Mouse (Mus musculus) kidney, adult 10 weeks (tissue): ENCODE results near the gene Evc. TPM values are rescaled to one million over a fixed set of nuclear protein-coding genes. Genes with fewer than 3 reads are reported as not detected.

ENCODE experiments used
- polyA plus RNA-seq: library from polyadenylated mRNA; stranded (reverse); fragments of 350-450 nt; fragmentation: Illumina TruSeq; extraction: RNeasy Lipid Tissue Mini Kit (QIAGEN cat#74804); gene quantifications from one replicate; pipeline ENCODE4 v1.2.3, GENCODE M21; 2014; ENCODE audit warnings: low read depth, low replicate concordance

The Evc gene
- polyA plus RNA-seq = 13.3 TPM

DNA sequence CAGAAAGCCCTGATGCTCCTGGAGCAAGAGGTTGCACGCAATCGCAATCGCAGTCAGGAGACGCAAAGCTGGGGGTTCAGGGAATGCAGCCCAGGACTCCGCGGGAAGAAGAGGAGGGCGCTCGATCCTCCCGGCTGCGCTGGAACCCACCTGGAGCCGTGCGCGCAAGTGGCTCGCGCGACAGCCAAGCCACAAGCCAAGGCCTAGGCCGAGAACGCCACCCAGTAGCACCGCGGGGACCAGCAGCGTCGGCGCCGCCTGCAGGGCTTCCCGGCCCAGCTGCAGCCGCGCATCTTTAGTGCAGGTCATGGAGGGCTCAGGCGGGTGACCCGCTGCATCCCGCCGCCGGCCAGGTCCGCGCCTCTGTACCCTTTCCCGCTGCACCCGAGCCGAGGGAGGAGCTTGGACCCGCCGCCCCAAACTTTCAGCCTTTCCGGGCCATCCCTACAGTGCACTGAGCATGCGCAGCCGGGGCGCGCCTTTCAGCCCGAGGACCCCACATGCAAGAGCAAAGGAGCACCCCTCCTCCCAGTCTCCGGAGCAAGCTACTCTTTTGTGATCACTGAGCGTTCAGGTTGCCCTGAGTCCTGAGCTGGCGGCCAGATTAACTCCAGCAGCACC is at the start of gene Evc:
Evc (minus strand) TSS at position 410 of the 621 bp plus-strand sequence.

DNA sequence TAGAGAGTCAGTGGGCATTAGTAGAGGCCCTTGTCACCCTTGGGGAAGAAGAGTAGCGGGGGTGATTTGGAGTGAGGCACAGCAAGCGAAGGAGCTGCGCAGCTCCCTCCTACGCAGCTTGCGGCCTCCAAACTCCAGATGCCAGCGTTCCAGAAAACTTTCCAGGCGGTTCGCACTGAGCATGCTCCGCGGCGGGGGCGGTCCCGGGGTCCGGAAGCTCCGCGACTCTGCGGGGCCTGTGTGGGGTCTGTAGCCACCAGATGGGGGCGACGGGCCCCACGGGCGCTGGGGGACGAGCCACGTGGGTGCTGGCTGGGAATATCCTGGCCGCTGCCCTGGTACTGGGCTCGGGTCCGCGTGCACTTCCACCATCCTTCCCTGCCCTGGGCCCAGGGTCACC is 1.6 kb upstream of the Evc start, which contains the start of gene Evc2:
Evc2 (plus strand) TSS at position 212 of the 400 bp plus-strand sequence.

DNA sequence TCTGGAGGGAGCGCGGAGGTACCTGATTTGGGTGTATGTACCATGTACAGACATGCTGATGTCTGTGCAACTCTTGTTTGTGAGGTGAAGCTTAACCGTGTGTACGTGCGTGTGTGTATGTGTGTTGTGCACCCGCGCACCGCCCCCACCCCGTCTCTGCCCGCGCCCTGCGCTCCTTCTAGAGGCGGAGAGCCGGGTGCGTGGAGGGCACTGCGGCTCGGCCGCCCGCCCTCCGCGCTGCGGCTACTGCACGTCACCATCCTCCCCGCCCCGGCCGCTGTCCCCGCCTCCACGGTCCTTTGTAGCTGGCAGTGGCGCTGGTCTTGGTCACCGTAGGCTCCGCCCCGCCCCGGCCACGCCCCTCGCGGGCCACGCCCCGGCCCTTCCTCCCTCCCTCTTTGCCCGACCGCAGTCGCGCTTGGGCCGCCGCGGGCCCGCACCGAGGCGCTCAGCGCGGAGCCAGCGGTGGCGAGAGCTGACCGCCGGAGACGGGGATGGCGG is 95.0 kb downstream of the Evc start, which contains the start of gene Crmp1:
Crmp1 (plus strand) TSS at position 290 of the 501 bp plus-strand sequence.

Other genes starting within 250 kb of the Evc start
- not detected for gene Crmp1, start 95.0 kb downstream of the Evc start, polyA plus RNA-seq
- 7.6 TPM for gene Evc2, start 1.6 kb upstream of the Evc start, polyA plus RNA-seq